Mouse (Mus musculus) kidney, postnatal 14 days (tissue): ENCODE measurements around the gene Tmem160.
A peak's percentile ranks its signal among the peaks of the same experiment; 100 is the strongest.

Experiments
- DNase-seq: peaks from one replicate; pipeline ENCODE4 v3.0.0; 2022; ENCODE audit warnings: mixed read lengths

Gene Tmem160

GRCm38 (mm10) chr7:16451656-16452055 lies 923 bp upstream of the Tmem160 start:
- no peak for DNase-seq

GRCm38 (mm10) chr7:16453118-16453711 lies 636 bp downstream of the Tmem160 start:
- DNase-seq: peak; percentile 52

- no peak for DNase-seq
Measured at GRCm38 (mm10) chr7:16455016-16455415, 2.4 kb downstream of the Tmem160 start.

- no peak for DNase-seq
Measured at GRCm38 (mm10) chr7:16456289-16456688, 3.7 kb downstream of the Tmem160 start.

DNA sequence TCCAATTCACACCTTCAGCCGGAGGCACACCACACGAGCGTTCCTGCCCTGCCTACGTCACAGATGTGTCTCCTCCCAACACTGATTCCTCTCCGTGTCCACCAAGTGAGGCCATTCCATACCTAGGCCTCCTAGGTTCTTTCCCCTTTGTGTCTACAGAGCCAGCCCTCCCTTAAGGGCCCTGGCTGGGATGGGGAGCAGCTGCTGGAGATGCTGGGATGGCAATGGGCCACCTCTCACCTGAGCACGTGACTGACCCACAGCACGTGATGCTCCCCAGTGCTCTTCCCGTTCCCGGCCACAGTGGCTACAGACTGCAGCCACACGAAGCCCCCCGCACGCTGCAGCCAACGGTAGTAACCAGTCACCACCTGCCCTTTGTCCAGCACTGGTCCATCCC lies 8.0 kb downstream of the Tmem160 start:
- no peak for DNase-seq

DNA sequence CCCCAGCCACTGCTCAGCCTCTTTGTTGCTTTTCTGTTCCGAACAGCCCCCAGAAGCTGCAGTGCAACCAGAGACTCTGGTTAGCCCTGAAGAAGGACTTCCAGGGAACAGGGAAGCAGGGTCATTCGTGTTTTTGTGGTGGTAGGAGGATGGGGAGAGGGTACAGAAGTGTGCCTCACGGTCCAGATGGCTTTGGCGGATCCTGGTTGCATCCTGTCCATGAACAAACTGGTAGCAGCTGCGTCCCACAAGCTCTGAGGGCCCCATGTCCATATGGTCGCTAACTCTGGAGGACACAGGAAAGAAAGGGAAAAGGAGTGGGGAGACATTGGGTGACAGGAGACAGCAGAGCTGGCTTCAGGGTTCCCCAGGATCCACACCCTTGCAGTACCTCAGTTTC lies 8.6 kb downstream of the Tmem160 start:
- no peak for DNase-seq

- no peak for DNase-seq
Measured at GRCm38 (mm10) chr7:16461705-16462104, 9.1 kb downstream of the Tmem160 start.

GRCm38 (mm10) chr7:16463214-16463613 lies 10.6 kb downstream of the Tmem160 start:
- DNase-seq: peak; percentile 85

- peak; percentile 74 for DNase-seq
Measured at GRCm38 (mm10) chr7:16465160-16465559, 12.6 kb downstream of the Tmem160 start.

DNA sequence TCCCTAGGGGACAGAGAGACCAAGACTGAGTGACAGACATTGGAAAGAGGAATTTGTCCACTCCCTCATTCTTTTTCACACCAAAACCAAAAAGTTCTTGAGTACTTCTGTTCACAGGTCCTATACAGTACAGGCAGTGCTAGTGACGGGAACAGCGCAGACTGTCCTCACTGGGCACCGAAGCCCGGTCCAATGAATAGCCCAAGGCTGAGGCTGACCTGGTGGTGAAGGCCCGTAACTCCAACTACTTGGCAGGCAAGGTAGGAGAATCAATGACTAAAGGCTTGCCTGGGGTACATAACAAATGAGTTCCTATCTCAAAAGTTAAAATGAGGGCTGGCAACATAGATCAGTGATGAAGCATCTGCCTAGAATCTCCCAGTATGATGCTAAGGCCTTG lies 13.0 kb downstream of the Tmem160 start:
- DNase-seq: no peak

GRCm38 (mm10) chr7:16466565-16466964 lies 14.0 kb downstream of the Tmem160 start:
- DNase-seq: no peak

- no peak for DNase-seq
Measured at GRCm38 (mm10) chr7:16468115-16468514, 15.5 kb downstream of the Tmem160 start.

GRCm38 (mm10) chr7:16471549-16471948 lies 19.0 kb downstream of the Tmem160 start:
- no peak for DNase-seq

DNA sequence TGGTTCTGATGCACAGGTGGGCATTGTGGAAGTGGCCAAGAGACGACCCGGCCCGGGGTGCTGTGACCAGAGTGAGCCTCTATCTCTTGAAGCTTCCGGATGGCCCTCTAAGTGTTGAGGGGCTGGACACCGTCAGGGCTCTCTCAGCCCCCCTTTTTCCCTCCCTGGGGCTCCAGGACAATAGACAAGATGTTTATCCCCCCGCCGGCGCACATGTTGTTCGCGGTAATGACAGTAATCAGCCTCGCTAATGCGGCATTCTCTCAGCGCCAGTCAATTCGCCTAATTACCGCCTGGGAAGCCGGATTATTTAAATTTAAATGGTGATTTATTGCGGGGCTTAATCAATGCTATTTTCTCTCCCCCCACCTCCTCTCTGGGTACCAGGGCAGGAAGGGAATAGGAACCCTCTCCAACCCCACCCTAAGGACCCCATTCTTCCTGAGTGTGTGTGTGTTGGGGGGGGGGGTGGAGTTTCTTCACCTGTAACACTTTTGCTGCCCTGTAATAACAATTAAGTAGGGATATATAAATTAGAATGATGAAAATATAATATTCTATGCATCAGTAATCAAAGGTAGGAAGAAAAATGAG lies 19.6 kb downstream of the Tmem160 start:
- DNase-seq: no peak

- no peak for DNase-seq
Measured at GRCm38 (mm10) chr7:16473847-16474246, 21.3 kb downstream of the Tmem160 start.

DNA sequence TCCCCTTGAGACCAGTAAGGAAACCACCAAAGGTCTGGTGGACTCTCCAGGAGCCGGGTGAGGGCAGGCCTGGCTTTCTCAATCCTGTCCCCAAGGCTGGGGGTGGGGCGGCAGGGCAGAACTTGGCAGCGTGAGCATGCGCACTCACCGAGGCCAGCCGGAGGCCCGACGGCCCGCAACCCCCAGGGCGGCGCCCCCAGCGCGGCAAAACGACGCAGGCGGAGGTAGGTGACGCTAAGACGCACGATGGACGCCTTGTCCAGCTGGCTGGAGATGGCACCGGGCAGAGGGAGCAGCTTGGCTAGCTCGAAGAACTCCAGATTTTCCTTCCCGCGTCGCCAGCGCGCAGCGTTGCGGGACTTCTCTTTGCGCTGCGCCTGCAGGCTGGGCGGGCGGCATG lies 21.9 kb downstream of the Tmem160 start:
- no peak for DNase-seq

GRCm38 (mm10) chr7:16475321-16475720 lies 22.7 kb downstream of the Tmem160 start:
- DNase-seq: no peak

- DNase-seq: no peak
Measured at GRCm38 (mm10) chr7:16475764-16476599, 23.4 kb downstream of the Tmem160 start.

- DNase-seq: peak; percentile 38
Measured at GRCm38 (mm10) chr7:16476600-16476989, 24.0 kb downstream of the Tmem160 start.

DNA sequence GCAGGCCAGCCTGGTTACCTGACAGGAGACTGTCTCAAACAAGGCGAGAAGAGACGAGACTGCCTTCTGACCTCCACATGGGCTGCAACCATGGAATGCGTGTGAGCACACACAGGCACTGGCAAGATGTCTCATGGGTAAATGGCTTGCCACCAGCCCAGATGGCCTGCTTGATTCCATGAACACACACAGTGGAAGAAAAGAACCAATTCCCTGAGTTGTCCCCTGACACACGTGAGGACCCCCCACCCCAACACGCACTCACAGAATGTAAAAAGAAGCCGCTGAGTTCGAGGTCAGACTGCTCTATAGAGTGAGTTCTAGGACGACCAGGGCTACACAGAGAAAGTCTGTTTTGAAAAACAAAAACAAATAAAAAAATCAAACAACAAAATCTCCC lies 25.0 kb downstream of the Tmem160 start, which contains the start of gene Npas1:
TSS of gene Npas1 (minus strand) at position 101 of the 400 bp plus-strand sequence.
- DNase-seq: no peak

GRCm38 (mm10) chr7:16488816-16489215 lies 36.2 kb downstream of the Tmem160 start:
- no peak for DNase-seq

DNA sequence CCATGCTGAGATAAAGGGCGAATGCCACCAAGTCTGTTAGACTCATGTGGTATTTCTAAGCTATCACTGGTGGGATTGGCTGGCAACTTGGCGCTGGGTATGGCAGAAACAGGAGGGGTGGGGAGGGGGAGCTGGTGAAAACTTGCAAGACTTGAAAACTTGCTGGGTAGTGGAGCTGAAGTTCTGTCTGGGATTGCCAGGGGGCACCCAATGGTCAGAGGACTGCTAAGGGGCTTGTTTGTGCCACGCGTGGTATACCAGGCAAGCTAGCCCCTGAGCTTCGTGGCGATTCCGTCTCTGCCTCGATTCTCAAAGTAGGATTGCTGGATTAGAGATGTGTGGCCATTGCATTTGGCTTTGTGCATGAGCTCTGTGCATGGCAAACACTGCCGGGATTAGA lies 37.4 kb downstream of the Tmem160 start:
- DNase-seq: peak; percentile 46

- DNase-seq: peak; percentile 72
Measured at GRCm38 (mm10) chr7:16491759-16492158, 39.2 kb downstream of the Tmem160 start.

GRCm38 (mm10) chr7:16492211-16492610 lies 39.6 kb downstream of the Tmem160 start:
- no peak for DNase-seq
